Mouse (Mus musculus) MEL (cell line): ENCODE measurements around the gene Prss22.

ENCODE experiments used
- CTCF ChIP-seq, 3 experiments: IDR thresholded peaks in 2 of 3; conservative IDR thresholded peaks in 1 of 3; 2 replicates each; pipeline ENCODE4 v1.5.1; 2011 to 2012; ENCODE audit warnings: low read length in 3 of 3, low read depth in 2 of 3, mild to moderate bottlenecking in 2 of 3, improper control_type of control experiment in 1 of 3, inconsistent platforms in 1 of 3, mixed read lengths in 1 of 3, moderate library complexity in 1 of 3; ENCODE audit not compliant: control insufficient read depth in 1 of 3, insufficient read depth in 1 of 3, poor library complexity in 1 of 3, severe bottlenecking in 1 of 3
- E2F4 ChIP-seq: IDR thresholded peaks from 2 replicates; pipeline ENCODE4 v1.6.1; 2011; ENCODE audit warnings: low read depth, low read length, improper control_type of control experiment, borderline replicate concordance
- ETS1 ChIP-seq: IDR thresholded peaks from 2 replicates; pipeline ENCODE4 v1.6.1; 2012; ENCODE audit warnings: low read depth, mild to moderate bottlenecking, inconsistent platforms, low read length, improper control_type of control experiment, moderate library complexity
- GATA1 ChIP-seq: IDR thresholded peaks from 2 replicates; pipeline ENCODE4 v1.6.1; 2011; ENCODE audit warnings: low read depth, low read length, improper control_type of control experiment
- MAFK ChIP-seq: IDR thresholded peaks from 2 replicates; pipeline ENCODE4 v1.6.1; 2011; ENCODE audit warnings: low read depth, mild to moderate bottlenecking, low read length, improper control_type of control experiment, borderline replicate concordance
- MAX ChIP-seq: IDR thresholded peaks from 2 replicates; pipeline ENCODE4 v1.6.1; 2011; ENCODE audit warnings: low read length, improper control_type of control experiment
- MAZ ChIP-seq: IDR thresholded peaks from 2 replicates; pipeline ENCODE4 v1.6.1; 2012; ENCODE audit warnings: low read depth, mild to moderate bottlenecking, inconsistent platforms, low read length, improper control_type of control experiment
- MXI1 ChIP-seq: IDR thresholded peaks from 2 replicates; pipeline ENCODE4 v1.6.1; 2011; ENCODE audit warnings: mild to moderate bottlenecking, low read depth, low read length, improper control_type of control experiment
- MYC ChIP-seq: IDR thresholded peaks from 2 replicates; pipeline ENCODE4 v1.6.1; 2011; ENCODE audit warnings: low read depth, mild to moderate bottlenecking, low read length, improper control_type of control experiment, moderate library complexity
- POLR2A ChIP-seq, 2 experiments: IDR thresholded peaks; 2 replicates each; pipeline ENCODE4 v1.6.1; 2011 to 2012; ENCODE audit warnings: low read length in 2 of 2, mild to moderate bottlenecking in 2 of 2, control low read depth in 1 of 2, improper control_type of control experiment in 1 of 2, low read depth in 1 of 2, moderate library complexity in 1 of 2; ENCODE audit not compliant: control insufficient read depth in 1 of 2, insufficient read depth in 1 of 2, poor library complexity in 1 of 2
- POLR2AphosphoS2 ChIP-seq: IDR thresholded peaks from 2 replicates; pipeline ENCODE4 v1.6.1; 2011; ENCODE audit warnings: low read length, improper control_type of control experiment
- RAD21 ChIP-seq: IDR thresholded peaks from 2 replicates; pipeline ENCODE4 v1.6.1; 2011; ENCODE audit warnings: mild to moderate bottlenecking, low read depth, low read length, improper control_type of control experiment
- ZNF384 ChIP-seq: IDR thresholded peaks from 2 replicates; pipeline ENCODE4 v1.6.1; 2012; ENCODE audit warnings: low read depth, mild to moderate bottlenecking, inconsistent platforms, low read length, improper control_type of control experiment

DNA sequence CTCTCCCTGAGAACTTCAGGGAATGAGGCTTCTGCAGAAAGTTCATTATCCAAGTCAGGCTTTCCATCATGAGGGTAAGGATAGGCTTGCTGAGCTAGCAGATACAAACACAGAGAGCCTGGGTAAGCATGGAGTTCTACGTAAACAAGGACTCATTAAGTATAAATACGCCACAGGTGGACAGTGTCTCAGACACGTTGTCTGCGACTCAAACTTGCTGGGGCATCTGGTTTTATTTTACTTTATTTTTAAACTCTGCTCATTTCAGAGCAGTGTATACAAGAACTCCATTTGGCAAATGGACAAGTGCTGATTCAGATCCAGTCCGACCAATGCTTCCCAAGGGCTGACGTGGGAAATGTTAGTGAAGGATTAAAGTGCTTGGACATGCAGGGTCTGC, 22.8 kb upstream of the Prss22 start:
- TF ChIP-seq MYC (no peak), GATA1 (no peak), RAD21 (no peak), MAX (no peak), CTCF (IDR thresholded peaks at IDR 0.05 in 2 of 3, conservative IDR thresholded peaks at IDR 0.05 in 1 of 3; ENCODE audit: control insufficient read depth in 1 of 3, insufficient read depth in 1 of 3, low read depth in 2 of 3, low read length in 3 of 3, poor library complexity in 1 of 3, severe bottlenecking in 1 of 3) (no peak), POLR2A (IDR thresholded peaks at IDR 0.05; ENCODE audit: control insufficient read depth in 1 of 2, insufficient read depth in 1 of 2, low read depth in 1 of 2, low read length in 2 of 2, poor library complexity in 1 of 2) (no peak), MAZ (no peak), E2F4 (no peak), MXI1 (no peak), ZNF384 (no peak), ETS1 (no peak), POLR2AphosphoS2 (no peak), MAFK (no peak)
